Mouse (Mus musculus): ENCODE measurements at regions not wholly inside any gene's neighbourhood (a gene's known extent, or its start where the extent isn't known, plus 50 kb on each side); places are given as distances from the start of the nearest gene placed in this dataset.

DNA sequence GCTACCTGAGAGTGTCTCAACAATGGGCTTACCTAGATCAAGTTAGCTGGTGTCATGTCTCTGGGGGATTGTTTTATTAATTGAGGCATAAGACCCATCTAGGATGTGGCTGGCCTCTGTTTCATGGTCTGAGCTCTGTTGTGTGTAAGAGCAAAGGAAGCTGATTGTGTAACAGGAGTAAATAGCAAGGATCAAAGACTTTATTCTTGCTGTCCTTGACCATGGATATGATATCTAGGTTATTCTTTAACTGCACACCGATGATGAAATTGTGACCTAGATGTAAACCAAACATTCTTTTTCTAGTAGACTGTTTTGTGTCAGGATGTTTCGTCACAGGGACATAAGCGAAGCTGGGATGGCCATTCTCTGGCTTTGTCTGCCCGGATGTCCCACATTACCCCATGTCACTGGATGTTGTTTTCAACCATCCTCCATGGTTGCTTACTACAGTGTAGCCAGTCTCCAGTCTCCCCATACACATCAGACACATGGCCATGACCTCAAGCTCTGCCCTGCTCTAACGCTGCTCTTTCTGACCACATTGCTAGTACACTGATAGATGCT is 1210.5 kb downstream of the Defb40 start:
- TF ChIP-seq EP300 (IDR thresholded peaks at IDR 0.05; ENCODE audit: low read length) (no peak), UBTF (IDR thresholded peaks at IDR 0.05; ENCODE audit: low read depth, low read length) (no peak), MAX (IDR thresholded peaks at IDR 0.05; ENCODE audit: low read length) (no peak), ZNF384 (IDR thresholded peaks at IDR 0.05; ENCODE audit: low read depth, low read length) (no peak)
- H3K27me3 ChIP-seq (replicated peaks) = no peaks in the 10 kb centered on the region
- H3K9me3 ChIP-seq (replicated peaks; ENCODE audit: low read length) = peaks cover 35% of the 10 kb centered on the region
- H3K4me2 ChIP-seq (ENCODE audit: insufficient read depth, low read depth, poor library complexity, severe bottlenecking) = no peak overlapping the region
- DNase-seq (ENCODE audit: extremely low read depth) = no peak
- dilution Hi-C loops (cut with MboI; ENCODE audit: extremely low pct_ligation_motif_present, extremely low pct_unique_long_range_greater_than_20kb, low sequenced_read_pairs) = no loop called here
- in situ Hi-C loops (cut with MboI; ENCODE audit: low pct_ligation_motif_present, low pct_unique_long_range_greater_than_20kb, low sequenced_read_pairs) = no loop called here
- no peak overlapping the region for H3K4me3 ChIP-seq (replicated peaks in 1 of 3; ENCODE audit: low read depth in 2 of 3, low read length in 2 of 3, poor library complexity in 1 of 3)
- no peaks in the 10 kb centered on the region for H3K36me3 ChIP-seq (replicated peaks in 1 of 2; ENCODE audit: control insufficient read depth in 1 of 2, insufficient read depth in 1 of 2, low read length in 1 of 2)
- no peaks in the 10 kb centered on the region for H3K79me2 ChIP-seq (replicated peaks; ENCODE audit: control insufficient read depth, extremely low read depth, insufficient read depth, poor library complexity, severe bottlenecking)
- no peaks in the 10 kb centered on the region for H3K4me1 ChIP-seq (ENCODE audit: control insufficient read depth in 1 of 2, insufficient read depth in 2 of 2)
- H3K9ac ChIP-seq (ENCODE audit: insufficient read depth, low read depth) = no peak overlapping the region
- no peak overlapping the region for H3K27ac ChIP-seq (ENCODE audit: insufficient read depth, low read depth)

DNA sequence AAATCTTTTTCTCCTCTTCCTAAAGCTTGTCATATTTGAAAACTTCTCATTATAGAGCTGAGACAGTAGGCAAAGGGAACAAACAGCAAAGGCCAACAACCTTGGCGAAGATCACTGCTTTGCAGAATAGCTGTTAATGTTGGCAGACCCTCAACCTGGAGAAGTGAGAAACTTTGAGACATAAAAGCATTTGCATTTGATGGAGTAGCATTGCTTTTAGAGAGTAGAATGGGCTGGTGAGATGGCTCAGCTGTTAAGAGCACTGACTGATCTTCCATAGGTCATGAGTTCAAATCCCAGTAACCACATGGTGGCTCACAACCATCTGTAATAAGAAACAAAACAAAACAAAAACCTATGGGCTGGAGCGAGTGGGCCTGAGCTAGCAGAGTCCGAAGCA is 1253.4 kb downstream of the Defb40 start:
- H3K79me2 ChIP-seq (replicated peaks; ENCODE audit: control insufficient read depth, extremely low read depth, insufficient read depth, poor library complexity, severe bottlenecking) = no peaks in the 10 kb centered on the region
- no peak overlapping the region for H3K4me2 ChIP-seq (ENCODE audit: insufficient read depth, low read depth, poor library complexity, severe bottlenecking)
- no peak overlapping the region for H3K4me3 ChIP-seq (replicated peaks in 1 of 3; ENCODE audit: low read depth in 2 of 3, low read length in 2 of 3, poor library complexity in 1 of 3)
- H3K9ac ChIP-seq (ENCODE audit: insufficient read depth, low read depth) = no peak overlapping the region
- H3K27ac ChIP-seq (ENCODE audit: insufficient read depth, low read depth) = no peak overlapping the region
- H3K36me3 ChIP-seq (replicated peaks in 1 of 2; ENCODE audit: control insufficient read depth in 1 of 2, insufficient read depth in 1 of 2, low read length in 1 of 2) = no peaks in the 10 kb centered on the region
- TF ChIP-seq NRF1 (IDR thresholded peaks at IDR 0.05; ENCODE audit: low read depth, low read length) = no peak
- no peak for TF ChIP-seq IRF4 (IDR thresholded peaks at IDR 0.05; ENCODE audit: low read depth, low read length)
- TF ChIP-seq JUN (IDR thresholded peaks at IDR 0.05; ENCODE audit: insufficient read depth, low read depth, low read length) = no peak
- no peak for TF ChIP-seq SIN3A (IDR thresholded peaks at IDR 0.05; ENCODE audit: low read length)
- no peak for TF ChIP-seq JUND (conservative IDR thresholded peaks at IDR 0.05; ENCODE audit: low read depth, low read length)
- TF ChIP-seq USF1 (IDR thresholded peaks at IDR 0.05; ENCODE audit: low read depth, low read length) = no peak
- no peak for TF ChIP-seq KAT2A (IDR thresholded peaks at IDR 0.05; ENCODE audit: insufficient replicate concordance, low read length)
- no peak for TF ChIP-seq RAD21 (IDR thresholded peaks at IDR 0.05; ENCODE audit: low read depth, low read length)
- no peak for TF ChIP-seq E2F4 (IDR thresholded peaks at IDR 0.05; ENCODE audit: insufficient replicate concordance, low read depth, low read length)
- TF ChIP-seq POLR2A (IDR thresholded peaks at IDR 0.05; ENCODE audit: low read depth, low read length) = no peak
- TF ChIP-seq MAFK (IDR thresholded peaks at IDR 0.05; ENCODE audit: insufficient replicate concordance, low read length) = no peak
- no peak for TF ChIP-seq POLR2AphosphoS2 (IDR thresholded peaks at IDR 0.05; ENCODE audit: low read depth, low read length)
- H3K27me3 ChIP-seq (replicated peaks) = no peaks in the 10 kb centered on the region
- peaks cover 28% of the 10 kb centered on the region for H3K9me3 ChIP-seq (replicated peaks; ENCODE audit: low read length)
- no peak for DNase-seq (ENCODE audit: extremely low read depth)
- dilution Hi-C loops (cut with MboI; ENCODE audit: extremely low pct_ligation_motif_present, extremely low pct_unique_long_range_greater_than_20kb, low sequenced_read_pairs) = no loop called here
- in situ Hi-C loops (cut with MboI; ENCODE audit: low pct_ligation_motif_present, low pct_unique_long_range_greater_than_20kb, low sequenced_read_pairs) = no loop called here
- H3K4me1 ChIP-seq (ENCODE audit: control insufficient read depth in 1 of 2, insufficient read depth in 2 of 2) = no peaks in the 10 kb centered on the region
